Mouse (Mus musculus): ENCODE data around the gene Slamf8. TPM values are rescaled to one million over a fixed set of nuclear protein-coding genes. Genes with fewer than 3 reads are reported as not detected.

Slamf8 gene
- polyA plus RNA-seq, 1 experiment from 2014 or later, result not detected

GRCm38 (mm10) chr1:172549314-172549713, 41.1 kb downstream of the Slamf8 start:
- H3K27ac ChIP-seq, result peak overlapping the region; percentile 62; the same call in 1 of the 2 replicates
- H3K4me1 ChIP-seq, result peaks cover 55% of the 10 kb centered on the region
- H3K36me3 ChIP-seq (replicated peaks), result no peaks in the 10 kb centered on the region
- peak overlapping the region; percentile 48 for H3K4me3 ChIP-seq
- H3K9me3 ChIP-seq, result no peaks in the 10 kb centered on the region
- no peak for DNase-seq (ENCODE audit: extremely low spot score, low spot score)
- H3K27me3 ChIP-seq (ENCODE audit: poor library complexity, severe bottlenecking), result peaks cover 14% of the 10 kb centered on the region
- WGBS, result 6% methylated on average over 2 of the region's 2 CpGs

GRCm38 (mm10) chr1:172548501-172548900, 41.9 kb downstream of the Slamf8 start:
- no peaks in the 10 kb centered on the region for H3K36me3 ChIP-seq (replicated peaks)
- DNase-seq (ENCODE audit: extremely low spot score, low spot score), result no peak
- H3K9me3 ChIP-seq, result no peaks in the 10 kb centered on the region
- no peak overlapping the region for H3K4me3 ChIP-seq
- peaks cover 14% of the 10 kb centered on the region for H3K27me3 ChIP-seq (ENCODE audit: poor library complexity, severe bottlenecking)
- H3K27ac ChIP-seq, result no peak overlapping the region
- WGBS, result 43% methylated on average over 7 of the region's 7 CpGs
- H3K4me1 ChIP-seq, result peaks cover 55% of the 10 kb centered on the region

GRCm38 (mm10) chr1:172546062-172546461, 44.3 kb downstream of the Slamf8 start:
- H3K36me3 ChIP-seq (replicated peaks), result no peaks in the 10 kb centered on the region
- H3K27me3 ChIP-seq (ENCODE audit: poor library complexity, severe bottlenecking), result peaks cover 12% of the 10 kb centered on the region
- H3K9me3 ChIP-seq, result no peaks in the 10 kb centered on the region
- H3K4me3 ChIP-seq, result no peak overlapping the region
- H3K27ac ChIP-seq, result no peak overlapping the region
- DNase-seq (ENCODE audit: extremely low spot score, low spot score), result no peak
- H3K4me1 ChIP-seq, result peaks cover 30% of the 10 kb centered on the region
- 82% methylated on average over 4 of the region's 4 CpGs for WGBS

GRCm38 (mm10) chr1:172540283-172540820, 50.0 kb downstream of the Slamf8 start:
- peaks cover 14% of the 10 kb centered on the region for H3K4me1 ChIP-seq
- H3K4me3 ChIP-seq, result no peak overlapping the region
- no peaks in the 10 kb centered on the region for H3K9me3 ChIP-seq
- H3K36me3 ChIP-seq (replicated peaks), result no peaks in the 10 kb centered on the region
- WGBS, result 44% methylated on average over 11 of the region's 11 CpGs
- no peak for DNase-seq (ENCODE audit: extremely low spot score, low spot score)
- H3K27ac ChIP-seq, result peak overlapping the region; percentile 35; the same call in 1 of the 2 replicates
- peaks cover 16% of the 10 kb centered on the region for H3K27me3 ChIP-seq (ENCODE audit: poor library complexity, severe bottlenecking)

DNA sequence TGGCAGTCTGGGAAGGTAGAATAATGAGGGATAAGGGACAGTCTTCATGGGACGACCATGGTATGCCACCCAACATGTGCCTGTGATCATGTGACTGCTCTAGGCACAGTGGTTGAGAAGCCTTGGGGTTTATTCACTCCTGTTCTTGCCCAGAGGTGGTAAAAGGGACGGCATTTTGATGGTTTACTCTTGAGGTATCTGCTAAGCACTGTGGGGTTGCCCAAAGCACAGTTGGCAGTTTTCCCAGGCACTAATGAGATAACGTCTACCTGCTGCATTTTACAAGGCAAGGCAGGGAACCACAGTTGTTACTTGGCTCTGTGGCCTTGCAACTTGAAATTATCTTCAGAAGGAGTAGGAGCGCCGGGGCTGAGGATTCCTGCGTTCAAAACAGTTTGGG, 50.5 kb downstream of the Slamf8 start:
- 70% methylated on average over 6 of the region's 6 CpGs for WGBS
- H3K36me3 ChIP-seq (replicated peaks), result no peaks in the 10 kb centered on the region
- DNase-seq (ENCODE audit: extremely low spot score, low spot score), result no peak
- H3K27me3 ChIP-seq (ENCODE audit: poor library complexity, severe bottlenecking), result peaks cover 16% of the 10 kb centered on the region
- no peak overlapping the region for H3K4me3 ChIP-seq
- no peaks in the 10 kb centered on the region for H3K9me3 ChIP-seq
- H3K4me1 ChIP-seq, result peaks cover 14% of the 10 kb centered on the region
- no peak overlapping the region; the same call in 1 of the 2 replicates for H3K27ac ChIP-seq

GRCm38 (mm10) chr1:172535116-172535515, 55.3 kb downstream of the Slamf8 start:
- no peaks in the 10 kb centered on the region for H3K9me3 ChIP-seq
- DNase-seq (ENCODE audit: extremely low spot score, low spot score), result no peak
- WGBS, result 82% methylated on average over 16 of the region's 16 CpGs
- peaks cover 39% of the 10 kb centered on the region for H3K4me1 ChIP-seq
- no peaks in the 10 kb centered on the region for H3K36me3 ChIP-seq (replicated peaks)
- H3K27ac ChIP-seq, result no peak overlapping the region
- peaks cover 43% of the 10 kb centered on the region for H3K27me3 ChIP-seq (ENCODE audit: poor library complexity, severe bottlenecking)
- H3K4me3 ChIP-seq, result no peak overlapping the region

GRCm38 (mm10) chr1:172532551-172532950, 57.8 kb downstream of the Slamf8 start:
- peak; percentile 69 for DNase-seq (ENCODE audit: extremely low spot score, low spot score)
- Histone ChIP-seq H3K27me3 (ENCODE audit: poor library complexity, severe bottlenecking) (peaks cover 57% of the 10 kb centered on the region), H3K4me3 (peak overlapping the region; percentile 45), H3K4me1 (peaks cover 35% of the 10 kb centered on the region), H3K9me3 (no peaks in the 10 kb centered on the region), H3K36me3 (replicated peaks) (no peaks in the 10 kb centered on the region), H3K27ac (peak overlapping the region; percentile 70)
- 4% methylated on average over 13 of the region's 13 CpGs for WGBS

Other genes with a start within 250 kb of the Slamf8 start
- gene Kcnj10, start 249.4 kb downstream of the Slamf8 start, polyA plus RNA-seq (2016; fragmentation: Nextera tagmentation; extraction: Ambion mirVana), result 0.46 and 0.47 TPM in 2 replicates
- 10.6 and 10.8 TPM in 2 replicates for gene Pigm, start 214.0 kb downstream of the Slamf8 start, polyA plus RNA-seq (2016; fragmentation: Nextera tagmentation; extraction: Ambion mirVana)
- not detected in 2 replicates for gene Slamf9, start 115.2 kb downstream of the Slamf8 start, polyA plus RNA-seq (2016; fragmentation: Nextera tagmentation; extraction: Ambion mirVana)
- gene Igsf9, start 108.8 kb downstream of the Slamf8 start, polyA plus RNA-seq (2016; fragmentation: Nextera tagmentation; extraction: Ambion mirVana), result 81.7 and 82.5 TPM in 2 replicates
- gene Tagln2, start 90.5 kb downstream of the Slamf8 start, polyA plus RNA-seq (2016; fragmentation: Nextera tagmentation; extraction: Ambion mirVana), result 69.7 and 71.1 TPM in 2 replicates
- 1.4 and 1.6 TPM in 2 replicates for gene Cfap45, start 69.8 kb downstream of the Slamf8 start, polyA plus RNA-seq (2016; fragmentation: Nextera tagmentation; extraction: Ambion mirVana)
- gene Vsig8, start 34.6 kb downstream of the Slamf8 start, polyA plus RNA-seq (2016; fragmentation: Nextera tagmentation; extraction: Ambion mirVana), result 0.09 TPM in 1 of 2 replicates, not detected in the other
- 0.32 TPM in 1 of 2 replicates, not detected in the other for gene Fcrl6, start 12.0 kb upstream of the Slamf8 start, polyA plus RNA-seq (2016; fragmentation: Nextera tagmentation; extraction: Ambion mirVana)
- gene Dusp23, start 42.4 kb upstream of the Slamf8 start, polyA plus RNA-seq (2016; fragmentation: Nextera tagmentation; extraction: Ambion mirVana), result 8.3 and 8.8 TPM in 2 replicates
- not detected in 2 replicates for gene Crp, start 107.5 kb upstream of the Slamf8 start, polyA plus RNA-seq (2016; fragmentation: Nextera tagmentation; extraction: Ambion mirVana)

Data from forebrain, embryonic 10.5 days (tissue).